25 mouse cellular contexts compared by ENCODE assay signal in genomic region chr12:3305238-3305637, GRCm38 (mm10). TPM values are rescaled to one million over a fixed set of nuclear protein-coding genes. Genes with fewer than 3 reads are reported as not detected.
DNase-seq lines count a peak whose midpoint lies in the region; ATAC-seq and TF ChIP-seq lines count a peak whose summit lies in the region.
"Had no signal": no experiment of that assay in that cellular context is flagged by ENCODE, and none has a peak within 500 bp of the region (broad histone marks: within the 10 kb centered on the region; RNA-seq: fewer than 3 reads in every experiment).

No protein-coding gene starts in this region.

- POLR2A ChIA-PET in Patski (lab: Charles Lee) = no interaction called here

- no peaks in the 10 kb centered on the region for H3K27me3 ChIP-seq in liver, embryonic 13.5 days
- no peaks in the 10 kb centered on the region for H3K27me3 ChIP-seq in Patski
- H3K27me3 ChIP-seq: embryonic facial prominence, embryonic 13.5 days; limb, embryonic 13.5 days; midbrain, embryonic 13.5 days; neural tube, embryonic 15.5 days had no signal

- H3K4me3 ChIP-seq in gastrocnemius, adult 2 months = no peak overlapping the region
- H3K4me3 ChIP-seq in liver, embryonic 13.5 days (replicated peaks) = no peak overlapping the region
- H3K4me3 ChIP-seq: embryonic facial prominence, embryonic 13.5 days; forebrain, embryonic 10.5 days; limb, embryonic 13.5 days; midbrain, embryonic 13.5 days; neural tube, embryonic 15.5 days had no signal

- TF ChIP-seq CTCF in gastrocnemius, adult 2 months (IDR thresholded peaks at IDR 0.05) = peak; percentile 22; the same call in 1 of the 2 replicates
- TF ChIP-seq CTCF in Patski (IDR thresholded peaks at IDR 0.05) = peak; percentile 35

- in situ Hi-C loops in Patski (cut with MboI; ENCODE audit: low pct_unique_long_range_greater_than_20kb) = no loop called here

- no peak overlapping the region for H3K27ac ChIP-seq in gastrocnemius, adult 2 months
- H3K27ac ChIP-seq in liver, embryonic 13.5 days = 0 out of 2 replicates have a peak overlapping the region, but pooled peaks have one; percentile 39
- H3K27ac ChIP-seq: embryonic facial prominence, embryonic 13.5 days; forebrain, embryonic 10.5 days; limb, embryonic 13.5 days; macrophage; midbrain, embryonic 13.5 days; neural tube, embryonic 15.5 days had no signal

- H3K4me1 ChIP-seq in liver, embryonic 13.5 days (replicated peaks) = peaks cover 64% of the 10 kb centered on the region

- CTCF ChIA-PET in Patski (lab: Charles Lee) = interaction anchor here (1.8 kb wide), 1 partner anchor 47 kb away, joined by 5 read pairs; no protein-coding TSS in a partner anchor

- H3K4me2 ChIP-seq in liver, embryonic 13.5 days = peak overlapping the region; percentile 1; the same call in 1 of the 2 replicates
- H3K4me2 ChIP-seq: embryonic facial prominence, embryonic 13.5 days; limb, embryonic 13.5 days; midbrain, embryonic 13.5 days; neural tube, embryonic 15.5 days had no signal

- no peaks in the 10 kb centered on the region for H3K9me3 ChIP-seq in liver, embryonic 13.5 days (replicated peaks)
- H3K9me3 ChIP-seq: limb, embryonic 13.5 days; neural tube, embryonic 15.5 days had no signal

- no peak for ATAC-seq in liver, embryonic 13.5 days (ENCODE audit: low read depth)
- no peak for ATAC-seq in Patski
- ATAC-seq: CD4-positive, CD25-positive, alpha-beta regulatory T cell, adult 4 months; forebrain, embryonic 16.5 days; hindbrain, embryonic 16.5 days; intestine, embryonic 16.5 days; midbrain, embryonic 13.5 days had no signal

- intact Hi-C loops in gastrocnemius, adult 2 months (cut with DNase I) = loop anchor here (5.0 kb wide), 3 partner anchors 38 to 68 kb away; no protein-coding TSS in a partner anchor

- 59% methylated on average over 2 of the region's 2 CpGs for WGBS in liver, embryonic 13.5 days (ENCODE audit: insufficient replicate concordance)

- DNase-seq in gastrocnemius, adult 2 months = no peak
- no peak for DNase-seq in gastrocnemius, postnatal 4 days (ENCODE audit: low spot score in 2 of 2)
- DNase-seq in liver, embryonic 13.5 days = no peak
- no peak for DNase-seq in liver
- DNase-seq in 3T3-L1 (ENCODE audit: low read depth, low spot score) = peak; percentile 21
- no peak for DNase-seq in Patski (ENCODE audit: low read depth, low spot score)
- DNase-seq in right cerebral cortex, postnatal 25 days = no peak
- no peak for DNase-seq in cerebellum, postnatal 36 days
- DNase-seq: adrenal gland, postnatal 10 days; cerebellum, adult 9-10 months; embryo, embryonic 11 days; kidney, adult 9 months; kidney, postnatal 10 days; retina, postnatal 1 day; spleen, adult 18-20 months had no signal

- peaks cover 10% of the 10 kb centered on the region; the same call in 1 of the 2 replicates for H3K36me3 ChIP-seq in liver, embryonic 13.5 days
- H3K36me3 ChIP-seq: embryonic facial prominence, embryonic 13.5 days; neural tube, embryonic 15.5 days had no signal

- H3K9ac ChIP-seq in liver, embryonic 13.5 days = no peak overlapping the region; the same call in 1 of the 2 replicates
- H3K9ac ChIP-seq: embryonic facial prominence, embryonic 13.5 days; limb, embryonic 13.5 days; midbrain, embryonic 13.5 days; neural tube, embryonic 15.5 days had no signal

RNA-seq across cellular contexts. Expression of gene Rab10, which starts 4.5 kb away (rescaled TPM):
- 100 to 1,000 TPM; 272 to 301 TPM for total RNA-seq in gastrocnemius, adult 2 months (2021)
- total RNA-seq in gastrocnemius, postnatal 4 days (2021) = 100 to 1,000 TPM; 196 to 210 TPM
- polyA plus RNA-seq in liver, embryonic 13.5 days (2015; fragmentation: Nextera tagmentation; extraction: Ambion mirVana) = 47.9 and 57.3 TPM in 2 replicates
- 113 TPM for polyA plus RNA-seq in Patski (2021)

RNA-seq across cellular contexts. Expression of gene Kif3c, which starts 59.7 kb away (rescaled TPM):
- total RNA-seq in gastrocnemius, adult 2 months (2021) = 10 to 100 TPM; 20.7 to 24.1 TPM
- total RNA-seq in gastrocnemius, postnatal 4 days (2021) = 10 to 100 TPM; 12.7 to 12.8 TPM
- polyA plus RNA-seq in liver, embryonic 13.5 days (2015; fragmentation: Nextera tagmentation; extraction: Ambion mirVana) = 1.0 and 1.2 TPM in 2 replicates
- polyA plus RNA-seq in Patski (2021) = 32.0 TPM
